Comparison of ENCODE assay signal across 11 mouse cellular contexts in genomic region chr17:15088591-15089001, GRCm38 (mm10). TPM values are rescaled to one million over a fixed set of nuclear protein-coding genes. Genes with fewer than 3 reads are reported as not detected.
DNase-seq lines count a peak whose midpoint lies in the region; ATAC-seq lines count a peak whose summit lies in the region.
"Had no signal": no experiment of that assay in that cellular context is flagged by ENCODE, and none has a peak within 500 bp of the region (broad histone marks: within the 10 kb centered on the region; RNA-seq: fewer than 3 reads in every experiment).

No protein-coding gene starts in this region.

- no peak overlapping the region for H3K27ac ChIP-seq in kidney, embryonic 14.5 days (ENCODE audit: low read depth, low read length)
- peak overlapping the region; percentile 58 for H3K27ac ChIP-seq in forebrain, embryonic 11.5 days (ENCODE audit: low read depth, low read length)
- no peak overlapping the region for H3K27ac ChIP-seq in intestine, embryonic 16.5 days (ENCODE audit: low read length)
- peak overlapping the region; percentile 64 for H3K27ac ChIP-seq in neural tube, embryonic 14.5 days (ENCODE audit: low read depth, low read length)
- H3K27ac ChIP-seq: heart, adult 2 months had no signal

- WGBS in kidney, embryonic 14.5 days = 15% methylated on average over 8 of the region's 8 CpGs
- WGBS in forebrain, embryonic 11.5 days = 28% methylated on average over 8 of the region's 8 CpGs
- WGBS in intestine, embryonic 16.5 days = 24% methylated on average over 8 of the region's 8 CpGs
- WGBS in neural tube, embryonic 14.5 days = 5% methylated on average over 8 of the region's 8 CpGs

- H3K27me3 ChIP-seq in kidney, embryonic 14.5 days (ENCODE audit: control insufficient read depth, insufficient read depth, low read length) = no peaks in the 10 kb centered on the region
- no peaks in the 10 kb centered on the region for H3K27me3 ChIP-seq in forebrain, embryonic 11.5 days (ENCODE audit: control insufficient read depth, insufficient read depth, low read length)
- no peaks in the 10 kb centered on the region for H3K27me3 ChIP-seq in intestine, embryonic 16.5 days (replicated peaks; ENCODE audit: control insufficient read depth, insufficient read depth, low read length)
- H3K27me3 ChIP-seq in neural tube, embryonic 14.5 days (ENCODE audit: control insufficient read depth, insufficient read depth, low read length) = no peaks in the 10 kb centered on the region

- ATAC-seq in kidney, embryonic 14.5 days (ENCODE audit: low FRiP score, low TSS enrichment) = 0 out of 2 replicates have a peak, but pooled peaks have one; percentile 33
- peak; percentile 75 for ATAC-seq in forebrain, embryonic 11.5 days (replicated peaks; ENCODE audit: low FRiP score)
- ATAC-seq in intestine, embryonic 16.5 days = peak; percentile 24; the same call in 1 of the 2 replicates
- ATAC-seq in neural tube, embryonic 14.5 days (ENCODE audit: low read depth) = peak; percentile 82

- DNase-seq in kidney, adult 11 months = no peak
- peak; percentile 72 for DNase-seq in forebrain, embryonic 11.5 days (ENCODE audit: low spot score)
- DNase-seq in adrenal gland, postnatal 36 days = no peak
- no peak for DNase-seq in ovary, postnatal 14 days (ENCODE audit: low spot score)
- no peak for DNase-seq in right cerebral cortex, postnatal 25 days
- DNase-seq: heart, adult 2 months; kidney, adult 18-20 months had no signal

- H3K36me3 ChIP-seq in kidney, embryonic 14.5 days (ENCODE audit: control insufficient read depth, insufficient read depth, low read length) = no peaks in the 10 kb centered on the region
- H3K36me3 ChIP-seq in forebrain, embryonic 11.5 days (ENCODE audit: control insufficient read depth, insufficient read depth, low read length) = no peaks in the 10 kb centered on the region
- H3K36me3 ChIP-seq in intestine, embryonic 16.5 days (ENCODE audit: control insufficient read depth, insufficient read depth, low read length) = no peaks in the 10 kb centered on the region
- H3K36me3 ChIP-seq in neural tube, embryonic 14.5 days (ENCODE audit: control insufficient read depth, insufficient read depth, low read length) = no peaks in the 10 kb centered on the region

- H3K4me2 ChIP-seq in kidney, embryonic 14.5 days (replicated peaks; ENCODE audit: low read depth, low read length) = no peak overlapping the region
- no peak overlapping the region for H3K4me2 ChIP-seq in forebrain, embryonic 11.5 days (ENCODE audit: low read depth, low read length, severe bottlenecking)
- H3K4me2 ChIP-seq in intestine, embryonic 16.5 days (ENCODE audit: low read depth, low read length) = no peak overlapping the region
- H3K4me2 ChIP-seq in neural tube, embryonic 14.5 days (ENCODE audit: low read depth, low read length) = peak overlapping the region; percentile 15

- no peak overlapping the region for H3K9ac ChIP-seq in kidney, embryonic 14.5 days (ENCODE audit: low read depth, low read length)
- H3K9ac ChIP-seq in forebrain, embryonic 11.5 days (ENCODE audit: low read length) = peak overlapping the region; percentile 8; the same call in 1 of the 2 replicates
- H3K9ac ChIP-seq in intestine, embryonic 16.5 days (ENCODE audit: low read depth, low read length) = no peak overlapping the region
- no peak overlapping the region; the same call in 1 of the 2 replicates for H3K9ac ChIP-seq in neural tube, embryonic 14.5 days (replicated peaks; ENCODE audit: low read depth, low read length)

- H3K4me1 ChIP-seq in kidney, embryonic 14.5 days (ENCODE audit: control insufficient read depth, insufficient read depth, low read length) = 0 out of 2 replicates have a peak, but pooled peaks cover 3% of the 10 kb centered on the region
- peaks cover 11% of the 10 kb centered on the region; the same call in 1 of the 2 replicates for H3K4me1 ChIP-seq in forebrain, embryonic 11.5 days (replicated peaks; ENCODE audit: control insufficient read depth, insufficient read depth, low read length)
- H3K4me1 ChIP-seq in intestine, embryonic 16.5 days (ENCODE audit: control insufficient read depth, insufficient read depth, low read length) = peaks cover 15% of the 10 kb centered on the region
- peaks cover 12% of the 10 kb centered on the region; the same call in 1 of the 2 replicates for H3K4me1 ChIP-seq in neural tube, embryonic 14.5 days (ENCODE audit: control insufficient read depth, insufficient read depth, low read length)

- H3K4me3 ChIP-seq in kidney, embryonic 14.5 days (ENCODE audit: low read length) = no peak overlapping the region
- no peak overlapping the region for H3K4me3 ChIP-seq in forebrain, embryonic 11.5 days (ENCODE audit: low read depth, low read length)
- no peak overlapping the region for H3K4me3 ChIP-seq in intestine, embryonic 16.5 days (ENCODE audit: low read length)
- H3K4me3 ChIP-seq in neural tube, embryonic 14.5 days (ENCODE audit: low read depth, low read length) = no peak overlapping the region
- H3K4me3 ChIP-seq: heart, adult 2 months had no signal

- no peaks in the 10 kb centered on the region for H3K9me3 ChIP-seq in kidney, embryonic 14.5 days (ENCODE audit: control insufficient read depth, low read length)
- no peaks in the 10 kb centered on the region for H3K9me3 ChIP-seq in forebrain, embryonic 11.5 days (ENCODE audit: control insufficient read depth, low read length)
- H3K9me3 ChIP-seq in intestine, embryonic 16.5 days (ENCODE audit: control insufficient read depth, low read length) = no peaks in the 10 kb centered on the region
- H3K9me3 ChIP-seq in neural tube, embryonic 14.5 days (ENCODE audit: control insufficient read depth, low read length) = no peaks in the 10 kb centered on the region

RNA-seq across cellular contexts. Expression of gene Gm3448, which starts 47.3 kb away (rescaled TPM):
- 3.8 and 4.0 TPM in 2 replicates for polyA plus RNA-seq in kidney, embryonic 14.5 days (2014; fragmentation: Nextera tagmentation; extraction: Ambion mirVana)
- polyA plus RNA-seq in forebrain, embryonic 11.5 days (2014; fragmentation: Nextera tagmentation; extraction: Ambion mirVana) = 4.2 and 4.6 TPM in 2 replicates
- 3.3 and 4.1 TPM in 2 replicates for polyA plus RNA-seq in intestine, embryonic 16.5 days (2015; fragmentation: Nextera tagmentation; extraction: Ambion mirVana)
- polyA plus RNA-seq in neural tube, embryonic 14.5 days (2014; fragmentation: Nextera tagmentation; extraction: Ambion mirVana) = 2.6 and 4.2 TPM in 2 replicates
- total RNA-seq in adrenal gland, postnatal 36 days (2021) = 1 to 10 TPM; 4.1 to 4.2 TPM

RNA-seq across cellular contexts. Expression of gene Tcte3, which starts 47.3 kb away (rescaled TPM):
- not detected in 2 replicates for polyA plus RNA-seq in kidney, embryonic 14.5 days (2014; fragmentation: Nextera tagmentation; extraction: Ambion mirVana)
- not detected in 2 replicates for polyA plus RNA-seq in forebrain, embryonic 11.5 days (2014; fragmentation: Nextera tagmentation; extraction: Ambion mirVana)
- polyA plus RNA-seq in intestine, embryonic 16.5 days (2015; fragmentation: Nextera tagmentation; extraction: Ambion mirVana) = 1.4 TPM in 1 of 2 replicates, not detected in the other
- 0.68 TPM in 1 of 2 replicates, not detected in the other for polyA plus RNA-seq in neural tube, embryonic 14.5 days (2014; fragmentation: Nextera tagmentation; extraction: Ambion mirVana)
- total RNA-seq in adrenal gland, postnatal 36 days (2021) = 1 to 10 TPM; 1.4 to 1.6 TPM
- polyA plus RNA-seq: heart, adult 2 months; limb, embryonic 14.5 days had no signal

RNA-seq across cellular contexts. Expression of gene Ermard, which starts 47.6 kb away (rescaled TPM):
- 70.0 and 96.9 TPM in 2 replicates for polyA plus RNA-seq in kidney, embryonic 14.5 days (2014; fragmentation: Nextera tagmentation; extraction: Ambion mirVana)
- 98.2 and 107 TPM in 2 replicates for polyA plus RNA-seq in forebrain, embryonic 11.5 days (2014; fragmentation: Nextera tagmentation; extraction: Ambion mirVana)
- 50.0 and 58.1 TPM in 2 replicates for polyA plus RNA-seq in intestine, embryonic 16.5 days (2015; fragmentation: Nextera tagmentation; extraction: Ambion mirVana)
- 88.5 and 99.2 TPM in 2 replicates for polyA plus RNA-seq in neural tube, embryonic 14.5 days (2014; fragmentation: Nextera tagmentation; extraction: Ambion mirVana)
- total RNA-seq in adrenal gland, postnatal 36 days (2021) = 10 to 100 TPM; 33.2 to 41.1 TPM

Comparison
In these comparisons a context has a peak if more than half of its experiments do, and no peak if none do; other contexts are left out.
1. ATAC-seq: peak in every context shown above with its lines; median percentile 82 in neural tube, embryonic 14.5 days; 75 in forebrain, embryonic 11.5 days; 33 in kidney, embryonic 14.5 days; 24 in intestine, embryonic 16.5 days.
2. H3K27ac ChIP-seq: peak in forebrain, embryonic 11.5 days (single experiment) and neural tube, embryonic 14.5 days (single experiment); none in kidney, embryonic 14.5 days (single experiment) and intestine, embryonic 16.5 days (single experiment).